In genomic region chr11:116423782-116424620, GRCm38 (mm10) we compare ENCODE assay signal across 9 mouse cellular contexts. TPM values are rescaled to one million over a fixed set of nuclear protein-coding genes. Genes with fewer than 3 reads are reported as not detected.
DNase-seq lines count a peak whose midpoint lies in the region; ATAC-seq lines count a peak whose summit lies in the region.
"Had no signal": no experiment of that assay in that cellular context is flagged by ENCODE, and none has a peak within 500 bp of the region (broad histone marks: within the 10 kb centered on the region; RNA-seq: fewer than 3 reads in every experiment).

No protein-coding gene starts in this region.

- H3K36me3 ChIP-seq in embryonic facial prominence, embryonic 14.5 days (ENCODE audit: control insufficient read depth, insufficient read depth, low read length): no peaks in the 10 kb centered on the region
- no peaks in the 10 kb centered on the region for H3K36me3 ChIP-seq in embryonic facial prominence, embryonic 10.5 days (replicated peaks)
- no peaks in the 10 kb centered on the region for H3K36me3 ChIP-seq in liver, embryonic 13.5 days
- H3K36me3 ChIP-seq in midbrain, embryonic 11.5 days (ENCODE audit: control insufficient read depth, insufficient read depth, low read length): no peaks in the 10 kb centered on the region
- no peaks in the 10 kb centered on the region for H3K36me3 ChIP-seq in forebrain, embryonic 16.5 days (ENCODE audit: control insufficient read depth, insufficient read depth)
- no peaks in the 10 kb centered on the region for H3K36me3 ChIP-seq in kidney, embryonic 14.5 days (ENCODE audit: control insufficient read depth, insufficient read depth, low read length)
- H3K36me3 ChIP-seq: lung, embryonic 15.5 days had no signal

- no peak overlapping the region for H3K4me2 ChIP-seq in embryonic facial prominence, embryonic 14.5 days (ENCODE audit: low read depth, low read length)
- no peak overlapping the region for H3K4me2 ChIP-seq in liver, embryonic 13.5 days
- H3K4me2 ChIP-seq in midbrain, embryonic 11.5 days: no peak overlapping the region
- no peak overlapping the region for H3K4me2 ChIP-seq in forebrain, embryonic 16.5 days (ENCODE audit: low read length)
- no peak overlapping the region for H3K4me2 ChIP-seq in kidney, embryonic 14.5 days (replicated peaks; ENCODE audit: low read depth, low read length)
- H3K4me2 ChIP-seq: lung, embryonic 15.5 days had no signal

- H3K27ac ChIP-seq in embryonic facial prominence, embryonic 14.5 days (replicated peaks; ENCODE audit: low read depth, low read length): 0 out of 2 replicates have a peak overlapping the region, but pooled peaks have one; percentile 3
- H3K27ac ChIP-seq in embryonic facial prominence, embryonic 10.5 days (replicated peaks): no peak overlapping the region
- H3K27ac ChIP-seq in liver, embryonic 13.5 days: peak overlapping the region; percentile 55
- H3K27ac ChIP-seq in midbrain, embryonic 11.5 days (ENCODE audit: low read depth, low read length): no peak overlapping the region
- H3K27ac ChIP-seq in forebrain, embryonic 16.5 days (ENCODE audit: low read length): no peak overlapping the region
- H3K27ac ChIP-seq in kidney, embryonic 14.5 days (ENCODE audit: low read depth, low read length): no peak overlapping the region
- H3K27ac ChIP-seq: lung, embryonic 15.5 days had no signal

- no peaks in the 10 kb centered on the region for H3K27me3 ChIP-seq in embryonic facial prominence, embryonic 14.5 days (replicated peaks; ENCODE audit: control insufficient read depth, insufficient read depth, low read length)
- H3K27me3 ChIP-seq in embryonic facial prominence, embryonic 10.5 days (replicated peaks; ENCODE audit: low read depth, poor library complexity, severe bottlenecking): no peaks in the 10 kb centered on the region
- H3K27me3 ChIP-seq in liver, embryonic 13.5 days: no peaks in the 10 kb centered on the region
- H3K27me3 ChIP-seq in midbrain, embryonic 11.5 days (ENCODE audit: control insufficient read depth, insufficient read depth, low read length): no peaks in the 10 kb centered on the region
- no peaks in the 10 kb centered on the region for H3K27me3 ChIP-seq in forebrain, embryonic 16.5 days (replicated peaks; ENCODE audit: control insufficient read depth, insufficient read depth, low read length)
- no peaks in the 10 kb centered on the region for H3K27me3 ChIP-seq in kidney, embryonic 14.5 days (ENCODE audit: control insufficient read depth, insufficient read depth, low read length)
- H3K27me3 ChIP-seq: lung, embryonic 15.5 days had no signal

- WGBS in embryonic facial prominence, embryonic 14.5 days: 78% methylated on average over 10 of the region's 10 CpGs
- WGBS in embryonic facial prominence, embryonic 10.5 days: 84% methylated on average over 10 of the region's 10 CpGs
- WGBS in liver, embryonic 13.5 days (ENCODE audit: insufficient replicate concordance): 39% methylated on average over 10 of the region's 10 CpGs
- 81% methylated on average over 10 of the region's 10 CpGs for WGBS in midbrain, embryonic 11.5 days
- 84% methylated on average over 10 of the region's 10 CpGs for WGBS in forebrain, embryonic 16.5 days
- WGBS in kidney, embryonic 14.5 days: 85% methylated on average over 10 of the region's 10 CpGs

- H3K9ac ChIP-seq in embryonic facial prominence, embryonic 14.5 days (ENCODE audit: low read depth, low read length): no peak overlapping the region
- H3K9ac ChIP-seq in liver, embryonic 13.5 days: peak overlapping the region; percentile 22; the same call in 1 of the 2 replicates
- H3K9ac ChIP-seq in midbrain, embryonic 11.5 days (ENCODE audit: low read length): no peak overlapping the region
- H3K9ac ChIP-seq in forebrain, embryonic 16.5 days (replicated peaks; ENCODE audit: low read depth, low read length): no peak overlapping the region
- H3K9ac ChIP-seq in kidney, embryonic 14.5 days (ENCODE audit: low read depth, low read length): no peak overlapping the region
- H3K9ac ChIP-seq: lung, embryonic 15.5 days had no signal

- no peak for ATAC-seq in embryonic facial prominence, embryonic 14.5 days (ENCODE audit: low read depth)
- ATAC-seq in liver, embryonic 13.5 days (ENCODE audit: low read depth): no peak
- ATAC-seq in midbrain, embryonic 11.5 days (ENCODE audit: low FRiP score): no peak
- no peak for ATAC-seq in forebrain, embryonic 16.5 days
- no peak for ATAC-seq in kidney, embryonic 14.5 days (ENCODE audit: low FRiP score, low TSS enrichment)

- H3K4me3 ChIP-seq in embryonic facial prominence, embryonic 14.5 days (ENCODE audit: low read depth, low read length): no peak overlapping the region
- H3K4me3 ChIP-seq in embryonic facial prominence, embryonic 10.5 days: no peak overlapping the region
- no peak overlapping the region for H3K4me3 ChIP-seq in liver, embryonic 13.5 days (replicated peaks)
- H3K4me3 ChIP-seq in midbrain, embryonic 11.5 days (ENCODE audit: low read depth, low read length): no peak overlapping the region
- no peak overlapping the region for H3K4me3 ChIP-seq in forebrain, embryonic 16.5 days (replicated peaks; ENCODE audit: low read length)
- no peak overlapping the region for H3K4me3 ChIP-seq in kidney, embryonic 14.5 days (ENCODE audit: low read length)
- H3K4me3 ChIP-seq: lung, embryonic 15.5 days had no signal

- peaks cover under 1% of the 10 kb centered on the region; the same call in 1 of the 2 replicates for H3K4me1 ChIP-seq in embryonic facial prominence, embryonic 14.5 days (ENCODE audit: control insufficient read depth, insufficient read depth, low read length)
- peaks cover 30% of the 10 kb centered on the region for H3K4me1 ChIP-seq in embryonic facial prominence, embryonic 10.5 days
- peaks cover 25% of the 10 kb centered on the region for H3K4me1 ChIP-seq in liver, embryonic 13.5 days (replicated peaks)
- H3K4me1 ChIP-seq in midbrain, embryonic 11.5 days (ENCODE audit: control insufficient read depth, insufficient read depth, low read length): no peaks in the 10 kb centered on the region
- no peaks in the 10 kb centered on the region for H3K4me1 ChIP-seq in forebrain, embryonic 16.5 days (replicated peaks; ENCODE audit: control insufficient read depth, insufficient read depth, low read length)
- H3K4me1 ChIP-seq in kidney, embryonic 14.5 days (ENCODE audit: control insufficient read depth, insufficient read depth, low read length): peaks cover 11% of the 10 kb centered on the region

- H3K9me3 ChIP-seq in embryonic facial prominence, embryonic 14.5 days (ENCODE audit: control insufficient read depth, low read length): no peaks in the 10 kb centered on the region
- no peaks in the 10 kb centered on the region for H3K9me3 ChIP-seq in embryonic facial prominence, embryonic 10.5 days
- no peaks in the 10 kb centered on the region for H3K9me3 ChIP-seq in liver, embryonic 13.5 days (replicated peaks)
- H3K9me3 ChIP-seq in midbrain, embryonic 11.5 days (ENCODE audit: control insufficient read depth, low read length): no peaks in the 10 kb centered on the region
- no peaks in the 10 kb centered on the region for H3K9me3 ChIP-seq in forebrain, embryonic 16.5 days (ENCODE audit: control insufficient read depth, low read length)
- no peaks in the 10 kb centered on the region for H3K9me3 ChIP-seq in kidney, embryonic 14.5 days (ENCODE audit: control insufficient read depth, low read length)
- H3K9me3 ChIP-seq: lung, embryonic 15.5 days had no signal

- DNase-seq in embryonic facial prominence, embryonic 14.5 days (ENCODE audit: low spot score): no peak
- no peak for DNase-seq in embryonic facial prominence, embryonic 10.5 days (ENCODE audit: low spot score)
- DNase-seq in MEL-GATA-1-ER (ENCODE audit: extremely low read depth, low read depth): peak; percentile 86
- no peak for DNase-seq in liver, embryonic 13.5 days
- DNase-seq in naive thymus-derived CD4-positive, alpha-beta T cell, adult 2 months (ENCODE audit: low read depth): peak; percentile 87
- DNase-seq in midbrain, embryonic 11.5 days (ENCODE audit: low spot score, missing footprints): no peak

RNA-seq across cellular contexts. Expression of gene Ubald2, which starts 9.9 kb away (rescaled TPM):
- 46.3 and 47.6 TPM in 2 replicates for polyA plus RNA-seq in embryonic facial prominence, embryonic 14.5 days (2014; fragmentation: Nextera tagmentation; extraction: Ambion mirVana)
- polyA plus RNA-seq in embryonic facial prominence, embryonic 10.5 days (2016; fragmentation: Nextera tagmentation; extraction: Ambion mirVana): 43.7 and 46.4 TPM in 2 replicates
- polyA plus RNA-seq in liver, embryonic 13.5 days (2015; fragmentation: Nextera tagmentation; extraction: Ambion mirVana): 28.2 and 33.0 TPM in 2 replicates
- polyA plus RNA-seq in midbrain, embryonic 11.5 days (2014; fragmentation: Nextera tagmentation; extraction: Ambion mirVana): 72.3 and 83.0 TPM in 2 replicates
- 45.1 and 53.4 TPM in 2 replicates for polyA plus RNA-seq in forebrain, embryonic 16.5 days (2015; fragmentation: Nextera tagmentation; extraction: Ambion mirVana)
- 79.7 and 80.8 TPM in 2 replicates for polyA plus RNA-seq in kidney, embryonic 14.5 days (2014; fragmentation: Nextera tagmentation; extraction: Ambion mirVana)

RNA-seq across cellular contexts. Expression of gene Rnf157, which starts 11.2 kb away (rescaled TPM):
- polyA plus RNA-seq in embryonic facial prominence, embryonic 14.5 days (2014; fragmentation: Nextera tagmentation; extraction: Ambion mirVana): 17.7 and 18.2 TPM in 2 replicates
- polyA plus RNA-seq in embryonic facial prominence, embryonic 10.5 days (2016; fragmentation: Nextera tagmentation; extraction: Ambion mirVana): 12.7 and 15.7 TPM in 2 replicates
- polyA plus RNA-seq in liver, embryonic 13.5 days (2015; fragmentation: Nextera tagmentation; extraction: Ambion mirVana): 1.1 and 1.4 TPM in 2 replicates
- 17.8 and 18.1 TPM in 2 replicates for polyA plus RNA-seq in midbrain, embryonic 11.5 days (2014; fragmentation: Nextera tagmentation; extraction: Ambion mirVana)
- polyA plus RNA-seq in forebrain, embryonic 16.5 days (2015; fragmentation: Nextera tagmentation; extraction: Ambion mirVana): 37.4 and 40.7 TPM in 2 replicates
- polyA plus RNA-seq in kidney, embryonic 14.5 days (2014; fragmentation: Nextera tagmentation; extraction: Ambion mirVana): 9.1 and 14.1 TPM in 2 replicates

RNA-seq across cellular contexts. Expression of gene Qrich2, which starts 42.0 kb away (rescaled TPM):
- 0.14 and 0.30 TPM in 2 replicates for polyA plus RNA-seq in embryonic facial prominence, embryonic 14.5 days (2014; fragmentation: Nextera tagmentation; extraction: Ambion mirVana)
- polyA plus RNA-seq in embryonic facial prominence, embryonic 10.5 days (2016; fragmentation: Nextera tagmentation; extraction: Ambion mirVana): 0.23 and 0.44 TPM in 2 replicates
- not detected in 2 replicates for polyA plus RNA-seq in liver, embryonic 13.5 days (2015; fragmentation: Nextera tagmentation; extraction: Ambion mirVana)
- 0.08 and 0.14 TPM in 2 replicates for polyA plus RNA-seq in midbrain, embryonic 11.5 days (2014; fragmentation: Nextera tagmentation; extraction: Ambion mirVana)
- 0.09 TPM in 1 of 2 replicates, not detected in the other for polyA plus RNA-seq in forebrain, embryonic 16.5 days (2015; fragmentation: Nextera tagmentation; extraction: Ambion mirVana)
- polyA plus RNA-seq in kidney, embryonic 14.5 days (2014; fragmentation: Nextera tagmentation; extraction: Ambion mirVana): 0.34 and 0.39 TPM in 2 replicates
- polyA plus RNA-seq: lung, embryonic 15.5 days had no signal

Comparison
In these comparisons a context has a peak if more than half of its experiments do, and no peak if none do; other contexts are left out.
1. H3K27ac ChIP-seq: peak in embryonic facial prominence, embryonic 14.5 days (single experiment) and liver, embryonic 13.5 days (single experiment); none in embryonic facial prominence, embryonic 10.5 days (single experiment), midbrain, embryonic 11.5 days (single experiment), forebrain, embryonic 16.5 days (single experiment) and kidney, embryonic 14.5 days (single experiment).
2. DNase-seq: peak in MEL-GATA-1-ER (single experiment) and naive thymus-derived CD4-positive, alpha-beta T cell, adult 2 months (single experiment); none in embryonic facial prominence, embryonic 14.5 days (single experiment), embryonic facial prominence, embryonic 10.5 days (single experiment), liver, embryonic 13.5 days (single experiment) and midbrain, embryonic 11.5 days (single experiment).